Mouse (Mus musculus): ENCODE data around the gene Zbtb16. TPM values are rescaled to one million over a fixed set of nuclear protein-coding genes. Genes with fewer than 3 reads are reported as not detected.

Zbtb16 gene
- polyA plus RNA-seq, 1 experiment from 2014 or later: 0.57 TPM

GRCm38 (mm10) chr9:48719619-48720018 is 116.4 kb downstream of the Zbtb16 start:
- H3K4me1 ChIP-seq (ENCODE audit: control insufficient read depth, insufficient read depth, low read length): peaks cover 14% of the 10 kb centered on the region
- H3K4me2 ChIP-seq: no peak overlapping the region
- WGBS (ENCODE audit: insufficient replicate concordance): 86% methylated on average over 4 of the region's 4 CpGs
- ATAC-seq (replicated peaks; ENCODE audit: insufficient number of reproducible peaks, low FRiP score, low TSS enrichment): no peak
- no peaks in the 10 kb centered on the region for H3K27me3 ChIP-seq (ENCODE audit: control insufficient read depth, insufficient read depth, low read length)
- no peaks in the 10 kb centered on the region for H3K9me3 ChIP-seq (replicated peaks; ENCODE audit: control insufficient read depth, low read length)
- H3K36me3 ChIP-seq (ENCODE audit: control insufficient read depth, insufficient read depth, low read length): no peaks in the 10 kb centered on the region
- no peak overlapping the region for H3K4me3 ChIP-seq (ENCODE audit: low read depth, low read length)
- no peak overlapping the region for H3K9ac ChIP-seq (ENCODE audit: low read depth, low read length)
- no peak overlapping the region for H3K27ac ChIP-seq (ENCODE audit: low read depth, low read length)

GRCm38 (mm10) chr9:48716549-48716948 is 119.5 kb downstream of the Zbtb16 start:
- Histone ChIP-seq H3K27ac (ENCODE audit: low read depth, low read length) (no peak overlapping the region), H3K27me3 (ENCODE audit: control insufficient read depth, insufficient read depth, low read length) (no peaks in the 10 kb centered on the region), H3K9ac (ENCODE audit: low read depth, low read length) (no peak overlapping the region), H3K36me3 (ENCODE audit: control insufficient read depth, insufficient read depth, low read length) (no peaks in the 10 kb centered on the region), H3K4me2 (no peak overlapping the region), H3K9me3 (replicated peaks; ENCODE audit: control insufficient read depth, low read length) (no peaks in the 10 kb centered on the region), H3K4me1 (ENCODE audit: control insufficient read depth, insufficient read depth, low read length) (peaks cover 2% of the 10 kb centered on the region; the same call in 1 of the 2 replicates), H3K4me3 (ENCODE audit: low read depth, low read length) (no peak overlapping the region)
- WGBS (ENCODE audit: insufficient replicate concordance): 73% methylated on average over 8 of the region's 8 CpGs
- no peak for ATAC-seq (replicated peaks; ENCODE audit: insufficient number of reproducible peaks, low FRiP score, low TSS enrichment)

- Histone ChIP-seq H3K4me3 (ENCODE audit: low read depth, low read length) (no peak overlapping the region), H3K27me3 (ENCODE audit: control insufficient read depth, insufficient read depth, low read length) (no peaks in the 10 kb centered on the region), H3K4me2 (no peak overlapping the region), H3K9ac (ENCODE audit: low read depth, low read length) (no peak overlapping the region), H3K36me3 (ENCODE audit: control insufficient read depth, insufficient read depth, low read length) (no peaks in the 10 kb centered on the region), H3K9me3 (replicated peaks; ENCODE audit: control insufficient read depth, low read length) (no peaks in the 10 kb centered on the region), H3K27ac (ENCODE audit: low read depth, low read length) (no peak overlapping the region), H3K4me1 (ENCODE audit: control insufficient read depth, insufficient read depth, low read length) (peaks cover 9% of the 10 kb centered on the region; the same call in 1 of the 2 replicates)
- WGBS (ENCODE audit: insufficient replicate concordance): 70% methylated on average over 8 of the region's 8 CpGs
- no peak for ATAC-seq (replicated peaks; ENCODE audit: insufficient number of reproducible peaks, low FRiP score, low TSS enrichment)
Observed at GRCm38 (mm10) chr9:48715042-48715441, 121.0 kb downstream of the Zbtb16 start.

- no peak for ATAC-seq (replicated peaks; ENCODE audit: insufficient number of reproducible peaks, low FRiP score, low TSS enrichment)
- Histone ChIP-seq H3K36me3 (ENCODE audit: control insufficient read depth, insufficient read depth, low read length) (no peaks in the 10 kb centered on the region), H3K4me1 (ENCODE audit: control insufficient read depth, insufficient read depth, low read length) (peaks cover 9% of the 10 kb centered on the region; the same call in 1 of the 2 replicates), H3K4me3 (ENCODE audit: low read depth, low read length) (no peak overlapping the region), H3K27ac (ENCODE audit: low read depth, low read length) (no peak overlapping the region), H3K9ac (ENCODE audit: low read depth, low read length) (no peak overlapping the region), H3K4me2 (no peak overlapping the region), H3K9me3 (replicated peaks; ENCODE audit: control insufficient read depth, low read length) (no peaks in the 10 kb centered on the region), H3K27me3 (ENCODE audit: control insufficient read depth, insufficient read depth, low read length) (no peaks in the 10 kb centered on the region)
- 80% methylated on average over 8 of the region's 8 CpGs for WGBS (ENCODE audit: insufficient replicate concordance)
Observed at GRCm38 (mm10) chr9:48713779-48714178, 122.2 kb downstream of the Zbtb16 start.

GRCm38 (mm10) chr9:48712985-48713765 is 122.8 kb downstream of the Zbtb16 start:
- H3K9me3 ChIP-seq (replicated peaks; ENCODE audit: control insufficient read depth, low read length): no peaks in the 10 kb centered on the region
- no peak for ATAC-seq (replicated peaks; ENCODE audit: insufficient number of reproducible peaks, low FRiP score, low TSS enrichment)
- H3K4me1 ChIP-seq (ENCODE audit: control insufficient read depth, insufficient read depth, low read length): peaks cover 9% of the 10 kb centered on the region; the same call in 1 of the 2 replicates
- H3K9ac ChIP-seq (ENCODE audit: low read depth, low read length): no peak overlapping the region
- no peaks in the 10 kb centered on the region for H3K36me3 ChIP-seq (ENCODE audit: control insufficient read depth, insufficient read depth, low read length)
- no peak overlapping the region for H3K27ac ChIP-seq (ENCODE audit: low read depth, low read length)
- 75% methylated on average over 13 of the region's 13 CpGs for WGBS (ENCODE audit: insufficient replicate concordance)
- no peaks in the 10 kb centered on the region for H3K27me3 ChIP-seq (ENCODE audit: control insufficient read depth, insufficient read depth, low read length)
- no peak overlapping the region for H3K4me2 ChIP-seq
- H3K4me3 ChIP-seq (ENCODE audit: low read depth, low read length): no peak overlapping the region

- Histone ChIP-seq H3K9me3 (replicated peaks; ENCODE audit: control insufficient read depth, low read length) (no peaks in the 10 kb centered on the region), H3K36me3 (ENCODE audit: control insufficient read depth, insufficient read depth, low read length) (no peaks in the 10 kb centered on the region), H3K27me3 (ENCODE audit: control insufficient read depth, insufficient read depth, low read length) (no peaks in the 10 kb centered on the region), H3K27ac (ENCODE audit: low read depth, low read length) (no peak overlapping the region), H3K4me3 (ENCODE audit: low read depth, low read length) (no peak overlapping the region), H3K4me2 (no peak overlapping the region), H3K4me1 (ENCODE audit: control insufficient read depth, insufficient read depth, low read length) (peaks cover 12% of the 10 kb centered on the region; the same call in 1 of the 2 replicates), H3K9ac (ENCODE audit: low read depth, low read length) (no peak overlapping the region)
- no peak for ATAC-seq (replicated peaks; ENCODE audit: insufficient number of reproducible peaks, low FRiP score, low TSS enrichment)
- WGBS (ENCODE audit: insufficient replicate concordance): 56% methylated on average over 5 of the region's 5 CpGs
Observed at GRCm38 (mm10) chr9:48711826-48712225, 124.2 kb downstream of the Zbtb16 start.

GRCm38 (mm10) chr9:48711296-48711781 is 124.7 kb downstream of the Zbtb16 start:
- no peak for ATAC-seq (replicated peaks; ENCODE audit: insufficient number of reproducible peaks, low FRiP score, low TSS enrichment)
- no peaks in the 10 kb centered on the region for H3K36me3 ChIP-seq (ENCODE audit: control insufficient read depth, insufficient read depth, low read length)
- peaks cover 13% of the 10 kb centered on the region; the same call in 1 of the 2 replicates for H3K4me1 ChIP-seq (ENCODE audit: control insufficient read depth, insufficient read depth, low read length)
- H3K4me3 ChIP-seq (ENCODE audit: low read depth, low read length): no peak overlapping the region
- H3K9me3 ChIP-seq (replicated peaks; ENCODE audit: control insufficient read depth, low read length): no peaks in the 10 kb centered on the region
- H3K4me2 ChIP-seq: no peak overlapping the region
- H3K27ac ChIP-seq (ENCODE audit: low read depth, low read length): no peak overlapping the region
- H3K9ac ChIP-seq (ENCODE audit: low read depth, low read length): peak overlapping the region; percentile 22; the same call in 1 of the 2 replicates
- H3K27me3 ChIP-seq (ENCODE audit: control insufficient read depth, insufficient read depth, low read length): no peaks in the 10 kb centered on the region
- 38% methylated on average over 9 of the region's 9 CpGs for WGBS (ENCODE audit: insufficient replicate concordance)

- no peaks in the 10 kb centered on the region for H3K9me3 ChIP-seq (replicated peaks; ENCODE audit: control insufficient read depth, low read length)
- WGBS (ENCODE audit: insufficient replicate concordance): 30% methylated on average over 17 of the region's 17 CpGs
- ATAC-seq (replicated peaks; ENCODE audit: insufficient number of reproducible peaks, low FRiP score, low TSS enrichment): no peak
- no peak overlapping the region for H3K9ac ChIP-seq (ENCODE audit: low read depth, low read length)
- H3K36me3 ChIP-seq (ENCODE audit: control insufficient read depth, insufficient read depth, low read length): no peaks in the 10 kb centered on the region
- peaks cover 13% of the 10 kb centered on the region; the same call in 1 of the 2 replicates for H3K4me1 ChIP-seq (ENCODE audit: control insufficient read depth, insufficient read depth, low read length)
- H3K4me2 ChIP-seq: no peak overlapping the region
- H3K27me3 ChIP-seq (ENCODE audit: control insufficient read depth, insufficient read depth, low read length): no peaks in the 10 kb centered on the region
- no peak overlapping the region for H3K27ac ChIP-seq (ENCODE audit: low read depth, low read length)
- no peak overlapping the region for H3K4me3 ChIP-seq (ENCODE audit: low read depth, low read length)
Observed at GRCm38 (mm10) chr9:48710355-48711295, 125.4 kb downstream of the Zbtb16 start.

Data from heart, embryonic 11.5 days (tissue).